Mouse (Mus musculus): ENCODE measurements around the gene Clta.

GRCm38 (mm10) chr4:44024241-44024640 lies 20.0 kb downstream of the Clta start:
- TF ChIP-seq POLR2A (IDR thresholded peaks at IDR 0.05; ENCODE audit: insufficient read depth, low read depth, low read length), result no peak
- no peak for TF ChIP-seq CTCF (IDR thresholded peaks at IDR 0.05)
- TF ChIP-seq EP300 (IDR thresholded peaks at IDR 0.05; ENCODE audit: insufficient read depth, low read depth, low read length), result no peak

All from heart, adult 2 months (tissue).